Mouse (Mus musculus): ENCODE measurements around the gene Olfr1512. TPM values are rescaled to one million over a fixed set of nuclear protein-coding genes. Genes with fewer than 3 reads are reported as not detected.

Gene Olfr1512
- polyA plus RNA-seq, 1 experiment, result not detected

DNA sequence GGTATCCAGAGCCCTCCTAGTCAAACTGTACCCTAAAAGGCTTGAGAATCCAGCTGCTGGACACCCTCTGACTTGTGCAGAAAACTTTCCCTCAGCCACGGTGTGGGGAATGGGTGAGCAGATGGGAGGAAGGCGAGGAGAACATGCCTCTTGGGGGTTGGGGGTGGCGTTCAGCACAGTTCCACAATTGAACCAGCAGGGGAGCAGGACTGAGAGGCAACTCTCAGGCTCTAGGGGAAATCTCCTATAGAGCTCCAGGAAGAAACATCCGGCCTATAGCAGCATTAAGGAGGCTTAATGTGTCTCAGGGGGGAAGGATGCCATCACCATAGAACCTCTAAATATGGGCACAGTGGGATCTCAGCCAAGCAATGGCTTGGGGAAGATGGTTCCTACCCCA lies 53.1 kb downstream of the Olfr1512 start:
- Histone ChIP-seq H3K27me3 (ENCODE audit: control insufficient read depth, insufficient read depth, insufficient read length) (peaks cover 44% of the 10 kb centered on the region), H3K36me3 (ENCODE audit: control insufficient read depth, insufficient read depth) (no peaks in the 10 kb centered on the region), H3K4me2 (ENCODE audit: low read depth) (no peak overlapping the region), H3ac (ENCODE audit: control insufficient read depth, insufficient read length) (no peak overlapping the region), H3K4me3 (no peak overlapping the region), H3K79me2 (ENCODE audit: control insufficient read depth, insufficient read depth) (no peaks in the 10 kb centered on the region)
- no peak for TF ChIP-seq REST (IDR thresholded peaks at IDR 0.05; ENCODE audit: insufficient read depth, insufficient read length)
- no peak for TF ChIP-seq CEBPB (IDR thresholded peaks at IDR 0.05; ENCODE audit: insufficient read depth, poor library complexity, severe bottlenecking)
- TF ChIP-seq USF1 (IDR thresholded peaks at IDR 0.05; ENCODE audit: low read depth), result no peak
- no peak for TF ChIP-seq MAX (IDR thresholded peaks at IDR 0.05; ENCODE audit: low read depth)
- TF ChIP-seq TCF12 (IDR thresholded peaks at IDR 0.05; ENCODE audit: insufficient read depth, poor library complexity, severe bottlenecking), result no peak
- TF ChIP-seq MYOG (IDR thresholded peaks at IDR 0.05; ENCODE audit: control insufficient read depth in 1 of 3, insufficient read depth in 1 of 3, insufficient read length in 2 of 3, low read depth in 2 of 3), result no peak
- TF ChIP-seq TCF3 (IDR thresholded peaks at IDR 0.05; ENCODE audit: insufficient read length, low read depth), result no peak
- TF ChIP-seq POLR2AphosphoS2 (IDR thresholded peaks at IDR 0.05; ENCODE audit: insufficient read length, low read depth), result no peak
- TF ChIP-seq POLR2A (IDR thresholded peaks at IDR 0.05; ENCODE audit: insufficient read length, low read depth), result no peak
- no peak for TF ChIP-seq MYOD1 (IDR thresholded peaks at IDR 0.05; ENCODE audit: control insufficient read depth in 1 of 3, insufficient read length in 2 of 3, low read depth in 2 of 3)
- no peak for TF ChIP-seq E2F4 (IDR thresholded peaks at IDR 0.05; ENCODE audit: insufficient read depth)
- no peak for TF ChIP-seq SRF (IDR thresholded peaks at IDR 0.05; ENCODE audit: control insufficient read depth, insufficient read length, low read depth)

Other genes with a start within 250 kb of the Olfr1512 start
- 11.7 TPM for gene Supt16, start 181.8 kb downstream of the Olfr1512 start, polyA plus RNA-seq (2012; fragmentation: generic; extraction: Trizol)
- gene Chd8, start 121.4 kb downstream of the Olfr1512 start, polyA plus RNA-seq (2012; fragmentation: generic; extraction: Trizol), result 19.6 TPM
- 26.8 TPM for gene Tox4, start 100.0 kb downstream of the Olfr1512 start, polyA plus RNA-seq (2012; fragmentation: generic; extraction: Trizol)
- gene Rab2b, start 99.6 kb downstream of the Olfr1512 start, polyA plus RNA-seq (2012; fragmentation: generic; extraction: Trizol), result 4.9 TPM
- gene Mettl3, start 74.0 kb downstream of the Olfr1512 start, polyA plus RNA-seq (2012; fragmentation: generic; extraction: Trizol), result 30.5 TPM
- gene Sall2, start 50.4 kb downstream of the Olfr1512 start, polyA plus RNA-seq (2012; fragmentation: generic; extraction: Trizol), result 3.5 TPM
- gene Olfr1513, start 22.8 kb downstream of the Olfr1512 start, polyA plus RNA-seq (2012; fragmentation: generic; extraction: Trizol), result not detected
- gene Olfr1511, start 18.2 kb upstream of the Olfr1512 start, polyA plus RNA-seq (2012; fragmentation: generic; extraction: Trizol), result not detected
- not detected for gene Olfr1510, start 35.2 kb upstream of the Olfr1512 start, polyA plus RNA-seq (2012; fragmentation: generic; extraction: Trizol)
- gene Olfr1509, start 63.8 kb upstream of the Olfr1512 start, polyA plus RNA-seq (2012; fragmentation: generic; extraction: Trizol), result not detected
- gene Olfr1508, start 88.3 kb upstream of the Olfr1512 start, polyA plus RNA-seq (2012; fragmentation: generic; extraction: Trizol), result not detected
- not detected for gene Olfr1507, start 116.6 kb upstream of the Olfr1512 start, polyA plus RNA-seq (2012; fragmentation: generic; extraction: Trizol)

Measured in myocyte (in vitro differentiated cells).